Mouse (Mus musculus): ENCODE measurements around the gene Cacna1b. TPM values are rescaled to one million over a fixed set of nuclear protein-coding genes. Genes with fewer than 3 reads are reported as not detected.

The Cacna1b gene
- polyA plus RNA-seq, 1 experiment, result 66.4 TPM

DNA sequence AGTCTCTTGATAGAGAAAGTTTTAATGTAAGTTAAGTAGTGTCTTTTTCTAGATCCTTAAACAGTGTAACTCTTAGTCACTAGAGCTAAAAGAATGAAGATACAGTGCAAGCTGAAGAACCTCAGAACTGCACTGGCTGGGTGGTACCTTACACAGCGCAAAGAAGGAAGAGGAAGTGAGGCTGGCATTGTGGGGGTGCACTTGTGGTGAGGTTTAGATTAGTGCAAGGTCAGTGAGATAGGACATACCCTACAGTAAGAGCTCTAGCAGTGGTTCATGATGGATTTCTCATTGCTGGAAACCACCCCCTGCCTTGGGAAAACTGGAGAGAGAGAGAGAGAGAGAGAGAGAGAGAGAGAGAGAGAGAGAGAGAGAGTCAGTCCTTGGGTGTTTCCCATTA is 192.0 kb downstream of the Cacna1b start:
- H3K4me1 ChIP-seq (ENCODE audit: control insufficient read depth, insufficient read depth, low read length), result no peaks in the 10 kb centered on the region
- H3K4me3 ChIP-seq (ENCODE audit: insufficient read depth, low read length), result no peak overlapping the region
- no peak for TF ChIP-seq CTCF (IDR thresholded peaks at IDR 0.05; ENCODE audit: extremely low read depth, insufficient read depth, low read length)
- no peak for TF ChIP-seq POLR2A (IDR thresholded peaks at IDR 0.05; ENCODE audit: extremely low read depth, insufficient read depth, low read length)
- no peak overlapping the region for H3K27ac ChIP-seq (ENCODE audit: insufficient read depth, low read length)

DNA sequence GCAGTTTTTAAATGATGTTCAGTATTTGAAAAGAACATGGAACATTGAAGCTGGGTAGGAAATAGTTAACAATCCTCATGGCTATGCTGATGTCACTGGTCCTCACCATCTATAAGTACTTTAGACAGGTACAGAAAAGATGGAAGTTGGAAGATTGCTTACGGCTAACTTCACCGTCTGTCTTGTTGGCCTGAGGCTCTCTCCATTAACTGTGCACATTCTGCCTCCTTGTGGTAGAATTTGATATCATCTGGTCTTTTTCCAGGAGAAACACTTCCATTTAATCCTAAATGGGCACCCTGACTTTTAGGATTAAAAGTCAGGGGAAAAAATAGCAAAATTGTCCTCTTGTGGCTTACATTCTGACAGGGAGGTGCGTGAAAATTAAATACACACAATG is 194.4 kb downstream of the Cacna1b start:
- TF ChIP-seq POLR2A (IDR thresholded peaks at IDR 0.05; ENCODE audit: extremely low read depth, insufficient read depth, low read length) (no peak), CTCF (IDR thresholded peaks at IDR 0.05; ENCODE audit: extremely low read depth, insufficient read depth, low read length) (peak; percentile 69)
- H3K4me3 ChIP-seq (ENCODE audit: insufficient read depth, low read length), result no peak overlapping the region
- H3K27ac ChIP-seq (ENCODE audit: insufficient read depth, low read length), result no peak overlapping the region
- no peaks in the 10 kb centered on the region for H3K4me1 ChIP-seq (ENCODE audit: control insufficient read depth, insufficient read depth, low read length)

DNA sequence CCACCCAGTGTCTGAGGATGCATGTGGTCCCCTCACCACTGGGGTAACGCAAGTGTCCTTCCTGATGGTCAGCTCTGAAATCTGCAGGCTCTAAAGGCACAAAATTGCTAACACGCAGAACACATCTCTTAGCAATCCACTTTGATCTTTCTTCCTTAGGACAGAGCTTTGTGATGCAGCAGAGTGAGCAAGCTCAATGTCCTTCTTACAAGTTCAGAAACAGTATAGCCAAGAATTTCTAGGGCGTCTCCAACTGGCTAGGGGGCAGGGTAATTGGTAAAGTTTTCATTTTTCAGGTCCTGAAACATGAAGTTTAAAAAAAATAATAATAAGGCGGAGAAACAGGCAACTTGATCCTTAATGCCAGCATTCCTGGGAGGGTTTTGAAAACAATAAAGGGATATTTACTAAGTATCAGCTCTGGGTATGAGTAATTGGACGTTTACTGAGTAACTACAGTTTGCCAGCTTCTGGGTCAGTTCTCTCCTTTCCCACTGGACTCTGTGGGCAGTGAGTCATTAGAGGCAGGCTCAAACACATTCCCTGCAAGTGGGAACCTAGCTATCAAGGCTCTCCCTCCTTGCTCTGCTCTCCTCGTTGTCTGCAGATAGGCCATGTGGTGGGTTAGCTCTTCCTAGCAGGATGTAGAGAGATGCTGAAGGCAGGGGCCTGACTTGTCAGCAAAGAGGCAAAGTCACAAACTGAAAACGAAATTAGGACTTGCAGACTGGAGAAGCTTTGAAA is 200.2 kb downstream of the Cacna1b start:
- Histone ChIP-seq H3K27ac (ENCODE audit: insufficient read depth, low read length) (no peak overlapping the region), H3K4me3 (ENCODE audit: insufficient read depth, low read length) (no peak overlapping the region), H3K4me1 (ENCODE audit: control insufficient read depth, insufficient read depth, low read length) (no peaks in the 10 kb centered on the region)
- no peak for TF ChIP-seq POLR2A (IDR thresholded peaks at IDR 0.05; ENCODE audit: extremely low read depth, insufficient read depth, low read length)
- TF ChIP-seq CTCF (IDR thresholded peaks at IDR 0.05; ENCODE audit: extremely low read depth, insufficient read depth, low read length), result no peak

DNA sequence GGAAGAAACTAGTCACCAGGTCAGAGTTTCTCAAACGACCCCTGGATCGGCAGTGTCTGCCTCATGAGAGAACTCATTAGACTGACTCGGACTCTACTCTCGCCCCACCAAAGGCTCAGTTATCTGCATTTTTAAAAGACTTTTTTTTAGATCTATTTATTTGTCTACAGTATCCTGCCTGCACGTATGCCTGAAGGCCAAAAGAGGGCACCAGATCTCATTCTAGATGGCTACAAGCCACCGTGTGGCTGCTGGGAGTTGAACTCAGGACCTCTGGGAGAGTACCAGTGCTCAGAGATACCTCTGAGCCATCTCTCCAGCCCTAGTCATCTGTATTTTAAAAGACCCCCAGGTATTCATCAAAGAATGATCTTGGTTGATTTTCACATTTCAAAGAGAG is 201.0 kb downstream of the Cacna1b start:
- no peak overlapping the region for H3K27ac ChIP-seq (ENCODE audit: insufficient read depth, low read length)
- H3K4me3 ChIP-seq (ENCODE audit: insufficient read depth, low read length), result no peak overlapping the region
- TF ChIP-seq CTCF (IDR thresholded peaks at IDR 0.05; ENCODE audit: extremely low read depth, insufficient read depth, low read length), result no peak
- TF ChIP-seq POLR2A (IDR thresholded peaks at IDR 0.05; ENCODE audit: extremely low read depth, insufficient read depth, low read length), result no peak
- no peaks in the 10 kb centered on the region for H3K4me1 ChIP-seq (ENCODE audit: control insufficient read depth, insufficient read depth, low read length)

DNA sequence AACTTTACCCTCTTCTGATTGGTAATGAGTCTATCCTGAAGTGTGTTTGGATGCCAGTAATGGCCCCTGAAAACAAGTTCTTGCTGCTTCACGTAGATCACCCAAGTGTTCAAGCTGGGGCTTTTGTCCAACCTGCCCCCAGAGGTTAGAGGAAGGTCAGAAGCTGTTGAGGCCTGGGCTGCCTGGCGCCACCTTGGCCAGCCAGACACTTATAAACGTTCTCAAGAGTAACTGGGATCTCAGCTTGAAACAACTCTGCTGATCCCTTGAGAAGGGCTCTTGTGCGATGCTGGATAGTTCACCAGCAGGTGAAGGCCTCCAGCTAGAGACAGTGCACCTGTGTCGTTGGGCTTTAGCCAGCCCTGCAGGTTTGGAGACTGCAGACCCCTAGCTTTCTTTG is 202.8 kb downstream of the Cacna1b start:
- Histone ChIP-seq H3K27ac (ENCODE audit: insufficient read depth, low read length) (no peak overlapping the region), H3K4me1 (ENCODE audit: control insufficient read depth, insufficient read depth, low read length) (no peaks in the 10 kb centered on the region), H3K4me3 (ENCODE audit: insufficient read depth, low read length) (no peak overlapping the region)
- TF ChIP-seq CTCF (IDR thresholded peaks at IDR 0.05; ENCODE audit: extremely low read depth, insufficient read depth, low read length) (no peak), POLR2A (IDR thresholded peaks at IDR 0.05; ENCODE audit: extremely low read depth, insufficient read depth, low read length) (no peak)

DNA sequence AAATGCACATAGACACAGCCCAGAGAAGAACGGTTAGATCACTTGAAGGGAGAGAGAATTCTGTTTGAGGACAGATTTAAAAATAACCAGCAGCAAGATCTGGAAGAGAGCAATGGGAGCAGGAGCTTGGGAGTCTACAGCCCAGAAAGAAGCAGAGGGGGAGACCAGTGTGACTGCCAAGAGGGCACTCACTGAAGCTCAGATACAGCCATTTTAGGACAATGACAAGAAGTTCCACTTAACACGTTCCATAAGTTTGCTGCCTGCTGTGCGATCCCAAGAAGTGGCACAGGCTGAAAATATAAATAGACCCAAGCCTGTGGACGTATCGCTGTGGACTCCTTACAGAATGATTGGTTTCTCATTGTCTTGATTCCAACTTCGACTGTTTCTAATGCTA is 206.6 kb downstream of the Cacna1b start:
- H3K27ac ChIP-seq (ENCODE audit: insufficient read depth, low read length), result no peak overlapping the region
- TF ChIP-seq POLR2A (IDR thresholded peaks at IDR 0.05; ENCODE audit: extremely low read depth, insufficient read depth, low read length) (no peak), CTCF (IDR thresholded peaks at IDR 0.05; ENCODE audit: extremely low read depth, insufficient read depth, low read length) (no peak)
- H3K4me1 ChIP-seq (ENCODE audit: control insufficient read depth, insufficient read depth, low read length), result no peaks in the 10 kb centered on the region
- H3K4me3 ChIP-seq (ENCODE audit: insufficient read depth, low read length), result no peak overlapping the region

DNA sequence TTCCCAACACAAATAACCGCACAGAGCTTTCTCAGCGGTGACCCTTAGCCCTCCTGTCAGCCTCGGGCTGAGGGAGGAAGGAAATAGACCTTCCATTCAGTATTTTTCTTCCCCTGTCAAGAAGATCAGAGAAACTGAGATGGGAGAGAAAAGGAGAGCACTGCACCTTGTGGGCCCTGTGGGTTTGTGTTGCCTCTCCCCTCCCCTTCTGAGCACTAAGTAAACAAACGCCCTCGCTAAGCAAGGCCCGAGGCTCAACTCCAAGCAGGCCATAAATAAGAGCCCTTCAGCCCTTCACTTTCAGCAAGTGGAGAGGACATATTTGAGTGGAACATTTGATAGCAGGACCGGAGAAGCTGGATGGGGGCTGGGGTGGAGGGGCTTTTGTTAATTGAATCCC is 209.0 kb downstream of the Cacna1b start:
- no peak overlapping the region for H3K4me3 ChIP-seq (ENCODE audit: insufficient read depth, low read length)
- TF ChIP-seq POLR2A (IDR thresholded peaks at IDR 0.05; ENCODE audit: extremely low read depth, insufficient read depth, low read length) (no peak), CTCF (IDR thresholded peaks at IDR 0.05; ENCODE audit: extremely low read depth, insufficient read depth, low read length) (no peak)
- no peaks in the 10 kb centered on the region for H3K4me1 ChIP-seq (ENCODE audit: control insufficient read depth, insufficient read depth, low read length)
- no peak overlapping the region for H3K27ac ChIP-seq (ENCODE audit: insufficient read depth, low read length)

Other genes with a start within 250 kb of the Cacna1b start
- gene Ehmt1, start 156.5 kb upstream of the Cacna1b start, polyA plus RNA-seq (2012; rRNA removed), result 52.6 and 57.5 TPM in 2 replicates
- 40.4 and 47.4 TPM in 2 replicates for gene Arrdc1, start 172.1 kb upstream of the Cacna1b start, polyA plus RNA-seq (2012; rRNA removed)
- 21.4 and 21.6 TPM in 2 replicates for gene Zmynd19, start 186.6 kb upstream of the Cacna1b start, polyA plus RNA-seq (2012; rRNA removed)
- gene Dph7, start 199.2 kb upstream of the Cacna1b start, polyA plus RNA-seq (2012; rRNA removed), result 34.6 and 37.3 TPM in 2 replicates
- 137 TPM in 2 replicates for gene Mrpl41, start 211.9 kb upstream of the Cacna1b start, polyA plus RNA-seq (2012; rRNA removed)
- 20.1 and 22.5 TPM in 2 replicates for gene Pnpla7, start 212.9 kb upstream of the Cacna1b start, polyA plus RNA-seq (2012; rRNA removed)